Mouse (Mus musculus): ENCODE measurements at regions not wholly inside any gene's neighbourhood (a gene's known extent, or its start where the extent isn't known, plus 50 kb on each side); places are given as distances from the start of the nearest gene placed in this dataset.
"Not testable (repeated sequence)": the region's sequence is repeated elsewhere in the genome, so short reads cannot be mapped to it uniquely, and the experiment has no call there.

GRCm38 (mm10) chr6:4149663-4150062, 62.9 kb upstream of the Bet1 start:
- no peak for DNase-seq (ENCODE audit: low spot score)

GRCm38 (mm10) chr6:4158293-4158692, 71.5 kb upstream of the Bet1 start:
- DNase-seq (ENCODE audit: low spot score), result no peak

DNA sequence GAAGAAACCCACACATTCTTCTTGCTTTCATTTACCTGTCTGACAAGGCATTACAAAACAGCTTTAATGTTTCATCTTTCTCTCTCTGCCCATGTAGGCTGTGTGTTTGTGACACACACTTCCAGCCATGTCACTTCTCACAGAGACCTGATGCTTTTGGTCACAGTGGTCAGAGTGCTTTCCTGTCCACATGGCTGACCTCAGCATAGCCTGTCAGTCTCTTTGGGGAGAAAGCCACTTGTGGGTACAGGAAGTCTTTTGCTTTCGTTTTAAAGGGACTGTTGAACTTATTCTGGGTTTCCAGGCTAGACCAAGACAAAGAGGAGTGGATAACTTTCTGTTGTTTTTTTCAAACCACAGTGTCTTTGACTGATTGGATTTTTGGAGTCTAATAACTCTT, 77.0 kb upstream of the Bet1 start:
- no peak for DNase-seq (ENCODE audit: low spot score)

GRCm38 (mm10) chr6:4167112-4167511, 80.3 kb upstream of the Bet1 start:
- DNase-seq (ENCODE audit: low spot score), result no peak

DNA sequence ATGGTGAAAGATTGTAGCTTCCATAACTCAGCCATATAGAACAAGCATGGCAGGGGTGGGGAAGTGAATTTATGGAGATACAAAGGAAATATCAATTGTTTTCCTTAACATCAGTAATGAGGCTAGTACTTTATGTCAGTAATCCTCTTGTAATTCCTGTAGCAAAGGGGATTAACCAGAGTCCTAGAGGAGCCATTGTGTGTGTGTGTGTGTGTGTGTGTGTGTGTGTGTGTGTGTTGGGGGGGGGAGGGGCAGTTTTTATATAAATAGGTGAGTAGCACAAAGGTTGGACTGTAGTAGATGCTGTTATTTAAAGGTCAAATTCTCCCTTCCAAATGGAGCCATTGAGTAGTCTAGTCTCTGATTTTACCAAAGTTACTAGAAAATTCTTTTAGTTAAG, 81.0 kb upstream of the Bet1 start:
- DNase-seq (ENCODE audit: low spot score), result no peak

- no peak for DNase-seq (ENCODE audit: low spot score)
These were observed 84.8 kb upstream of the Bet1 start for GRCm38 (mm10) chr6:4171561-4171960.

GRCm38 (mm10) chr6:4187683-4188082, 100.9 kb upstream of the Bet1 start:
- no peak for DNase-seq (ENCODE audit: low spot score)

- DNase-seq (ENCODE audit: low spot score), result not testable (repeated sequence)
These were observed 104.2 kb upstream of the Bet1 start for GRCm38 (mm10) chr6:4190976-4191375.

- DNase-seq (ENCODE audit: low spot score), result no peak
These were observed 106.5 kb upstream of the Bet1 start for GRCm38 (mm10) chr6:4193286-4193685.

DNA sequence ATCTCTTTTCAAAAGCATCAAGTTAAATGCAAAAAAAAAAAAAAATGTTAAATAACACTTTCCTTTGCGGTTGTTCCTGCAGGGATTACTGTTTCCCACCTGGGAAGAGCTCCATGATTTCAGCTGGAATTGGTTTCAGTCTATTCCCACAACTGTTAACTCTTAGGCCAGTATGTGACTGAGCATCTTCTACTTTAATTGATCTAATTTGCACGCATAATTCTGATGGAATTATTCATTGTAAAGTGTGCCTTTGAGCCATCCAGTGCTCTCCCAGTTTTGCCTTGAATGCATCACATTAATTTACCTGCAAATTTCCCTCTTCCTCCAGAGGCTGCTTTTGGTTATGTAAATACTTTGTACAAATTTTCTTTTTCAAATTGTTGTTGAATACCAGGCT, 114.4 kb upstream of the Bet1 start:
- DNase-seq (ENCODE audit: low spot score), result no peak

DNA sequence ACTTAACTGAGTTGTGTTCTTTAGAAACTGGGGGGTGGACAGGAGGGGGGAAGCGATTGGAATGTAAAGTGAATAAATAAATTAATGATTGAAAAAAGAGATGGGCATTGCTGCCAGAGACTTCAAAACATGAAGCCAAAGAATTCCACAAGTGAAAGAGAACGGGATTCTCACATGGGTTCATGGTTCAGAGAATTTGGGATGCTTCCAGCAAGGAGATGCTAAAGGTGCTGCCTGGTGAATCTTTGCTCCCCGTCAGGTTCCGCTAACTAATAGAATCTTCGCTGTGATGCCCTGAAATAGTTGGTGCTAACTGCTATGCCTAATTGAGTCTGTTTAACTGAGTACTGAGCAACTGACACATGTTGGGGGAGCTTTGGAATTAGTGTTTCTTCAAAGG, 118.9 kb upstream of the Bet1 start:
- DNase-seq (ENCODE audit: low spot score), result no peak

GRCm38 (mm10) chr6:4245265-4246112, 158.7 kb upstream of the Bet1 start:
- DNase-seq (ENCODE audit: low spot score), result no peak

DNA sequence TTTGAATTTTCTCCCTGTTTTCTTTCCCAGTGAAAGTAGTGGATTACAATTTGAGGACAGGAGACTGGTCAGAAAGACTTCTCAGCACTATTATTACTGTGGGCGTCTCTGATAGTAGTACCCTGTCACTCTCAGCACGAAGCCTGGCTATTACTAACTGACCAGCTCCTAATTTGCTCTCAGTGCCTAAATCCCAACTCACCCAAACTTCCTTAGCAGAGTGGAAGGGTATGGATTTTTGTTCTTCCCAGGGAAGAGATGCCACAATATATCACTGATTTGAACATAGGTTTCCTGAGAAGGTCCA, 159.3 kb upstream of the Bet1 start:
- DNase-seq (ENCODE audit: low spot score), result no peak

- DNase-seq (ENCODE audit: low spot score), result no peak
These were observed 189.8 kb upstream of the Bet1 start for GRCm38 (mm10) chr6:4276607-4277006.

DNA sequence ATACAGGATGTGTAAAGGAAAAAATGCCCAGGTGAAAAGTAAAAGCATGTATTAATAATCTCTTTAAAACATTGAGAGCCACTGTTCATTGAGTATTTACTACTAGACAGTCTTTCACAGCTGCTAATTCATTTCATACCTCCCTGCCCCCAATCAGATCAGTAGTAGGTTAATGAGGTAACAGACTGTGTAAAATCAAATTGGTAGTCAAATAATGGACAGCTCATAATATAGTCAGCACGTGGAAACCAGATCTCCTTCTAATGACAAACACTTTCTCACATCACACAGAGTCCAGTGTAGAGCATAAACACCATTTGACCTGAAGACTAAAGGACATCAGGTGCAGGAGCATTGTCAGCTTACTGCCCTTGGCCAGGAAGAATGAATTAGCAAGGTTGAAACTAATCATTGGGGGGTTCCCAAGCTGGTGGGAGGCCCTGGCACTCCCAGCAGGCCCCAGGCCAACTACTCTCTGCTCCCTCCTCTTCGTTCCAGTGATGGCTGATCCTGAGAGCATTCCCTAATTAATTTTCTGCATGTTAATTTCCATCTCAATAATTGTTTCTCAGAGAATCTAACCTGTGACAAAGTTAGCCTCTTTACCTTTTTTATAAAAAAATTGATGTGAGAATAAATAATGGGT, 190.6 kb upstream of the Bet1 start:
- no peak for DNase-seq (ENCODE audit: low spot score)

DNA sequence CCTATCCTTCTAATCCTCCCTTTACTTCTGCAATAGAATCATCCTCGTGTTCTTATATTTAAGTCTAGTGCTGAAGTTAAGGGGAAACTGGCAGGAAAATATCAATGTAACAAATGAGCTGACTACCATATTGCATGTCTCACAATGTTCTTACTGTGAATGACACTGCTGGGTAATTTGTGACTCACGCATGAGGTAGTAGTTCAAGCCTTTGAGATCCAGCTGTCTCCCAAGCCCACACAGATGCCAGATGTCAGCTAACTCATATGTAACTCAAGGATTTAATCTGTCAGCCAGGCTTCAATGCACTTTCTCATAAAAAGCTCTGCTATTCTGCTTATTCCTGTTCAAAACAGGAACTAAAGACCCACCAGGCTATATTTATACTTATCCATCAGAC, 204.6 kb upstream of the Bet1 start:
- DNase-seq (ENCODE audit: low spot score), result no peak

DNA sequence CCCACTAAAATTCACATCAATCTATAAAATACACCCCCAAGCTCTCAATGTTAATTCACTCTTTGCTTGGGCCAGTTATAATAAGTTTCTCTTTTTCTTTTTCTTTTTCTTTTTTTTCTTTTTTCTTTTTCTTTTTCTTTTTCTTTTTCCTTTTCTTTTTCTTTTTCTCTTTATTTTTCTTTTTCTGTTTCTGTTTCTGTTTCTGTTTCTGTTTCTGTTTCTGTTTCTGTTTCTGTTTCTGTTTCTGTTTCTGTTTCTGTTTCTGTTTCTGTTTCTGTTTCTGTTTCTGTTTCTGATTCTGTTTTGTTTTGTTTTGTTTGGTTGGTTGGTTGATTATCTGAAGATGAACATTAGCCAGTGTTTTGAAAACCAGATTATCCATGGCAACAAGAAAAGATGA, 201.2 kb upstream of the Col1a2 start:
- not testable (repeated sequence) for DNase-seq (ENCODE audit: low spot score)

- no peak for DNase-seq (ENCODE audit: low spot score)
These were observed 154.7 kb upstream of the Col1a2 start for GRCm38 (mm10) chr6:4349953-4350352.

DNA sequence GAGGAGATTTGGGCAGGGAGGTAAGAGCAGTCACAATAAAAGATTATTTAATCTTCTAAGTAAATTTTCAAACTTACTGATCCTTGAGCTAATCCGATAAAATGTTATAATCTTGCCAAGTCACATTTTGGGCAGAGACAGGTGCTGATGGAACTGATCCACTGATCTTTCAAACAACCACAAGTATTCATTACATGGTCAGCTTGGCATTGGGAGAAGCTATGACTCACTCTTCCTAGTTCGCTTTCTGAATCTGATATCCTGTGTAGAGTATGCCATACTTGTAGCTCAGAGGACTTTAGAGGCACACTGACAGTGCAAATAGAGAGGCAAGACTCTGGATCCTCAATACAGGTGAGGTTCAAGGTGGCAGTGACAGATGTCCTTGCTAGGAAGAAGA, 142.4 kb upstream of the Col1a2 start:
- DNase-seq (ENCODE audit: low spot score), result no peak

DNA sequence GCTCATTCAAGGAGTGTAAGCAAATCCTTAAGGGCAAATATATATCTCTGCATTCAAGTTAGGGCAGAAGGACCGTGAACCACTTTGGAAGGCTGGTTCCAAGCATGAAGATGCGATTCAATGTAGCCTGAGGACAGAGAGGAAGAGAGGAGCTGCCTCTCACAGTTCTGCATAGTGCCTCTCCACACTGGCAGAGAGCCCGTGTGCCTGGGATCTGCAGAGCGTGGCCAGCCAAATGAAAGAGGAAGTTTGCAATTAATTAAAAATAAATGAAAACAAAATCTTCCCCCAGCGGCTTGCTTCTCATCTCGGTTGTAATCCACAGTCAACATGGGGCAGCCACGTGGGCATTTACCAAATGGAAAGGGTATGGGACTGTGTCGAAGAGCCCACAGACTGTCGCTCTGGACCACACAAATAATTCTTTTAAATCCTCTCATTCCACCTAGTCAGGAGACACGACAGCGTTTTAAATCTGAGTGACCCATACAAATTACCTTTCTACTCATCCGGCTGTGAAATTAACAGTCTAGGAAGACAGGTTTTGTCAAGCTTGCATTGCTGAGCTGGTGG, 129.1 kb upstream of the Col1a2 start:
- DNase-seq (ENCODE audit: low spot score), result no peak

- DNase-seq (ENCODE audit: low spot score), result no peak
These were observed 107.8 kb upstream of the Col1a2 start for GRCm38 (mm10) chr6:4396808-4397207.

DNA sequence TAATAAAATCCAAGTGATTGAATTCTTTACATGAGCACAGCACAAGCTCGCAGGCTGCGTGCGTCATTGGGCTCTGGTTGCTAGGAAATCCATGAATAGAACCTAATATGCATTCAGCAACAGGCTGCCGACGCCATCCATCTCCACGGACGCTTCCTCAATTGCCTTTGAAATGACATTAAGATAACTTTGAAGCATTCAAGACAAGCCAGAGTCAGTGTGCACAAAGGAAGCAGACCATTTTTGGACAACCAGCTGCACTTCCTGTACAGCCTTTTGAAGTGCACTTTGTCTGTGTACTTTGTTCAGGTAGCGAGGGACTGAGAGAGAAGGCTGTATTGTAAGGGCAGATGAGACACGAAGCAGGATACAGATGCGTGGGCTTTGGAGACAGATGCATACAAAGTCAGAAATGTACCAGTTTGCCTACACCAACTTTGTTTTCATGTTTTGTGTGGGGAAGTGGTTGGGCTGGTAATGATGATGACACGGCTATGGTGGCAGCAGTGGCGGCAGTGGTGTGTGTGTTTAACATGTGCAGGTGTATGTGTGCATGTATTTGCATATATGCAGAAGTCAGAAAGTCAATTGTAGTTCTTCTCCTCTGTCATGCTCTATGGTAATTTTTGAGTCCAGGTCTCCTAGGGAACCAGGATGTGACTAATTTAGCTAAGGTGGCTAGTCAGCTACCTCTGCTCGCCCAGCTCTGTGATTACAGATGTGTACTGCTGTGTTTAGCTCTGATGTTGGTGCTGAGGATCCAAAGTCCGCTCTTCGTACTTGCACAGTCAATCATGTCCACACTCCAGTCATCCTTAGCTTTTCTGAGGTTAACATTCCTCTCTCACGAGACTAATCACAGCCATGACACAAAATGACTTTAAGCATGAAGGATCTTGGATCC, 106.7 kb upstream of the Col1a2 start:
- DNase-seq (ENCODE audit: low spot score), result no peak

DNA sequence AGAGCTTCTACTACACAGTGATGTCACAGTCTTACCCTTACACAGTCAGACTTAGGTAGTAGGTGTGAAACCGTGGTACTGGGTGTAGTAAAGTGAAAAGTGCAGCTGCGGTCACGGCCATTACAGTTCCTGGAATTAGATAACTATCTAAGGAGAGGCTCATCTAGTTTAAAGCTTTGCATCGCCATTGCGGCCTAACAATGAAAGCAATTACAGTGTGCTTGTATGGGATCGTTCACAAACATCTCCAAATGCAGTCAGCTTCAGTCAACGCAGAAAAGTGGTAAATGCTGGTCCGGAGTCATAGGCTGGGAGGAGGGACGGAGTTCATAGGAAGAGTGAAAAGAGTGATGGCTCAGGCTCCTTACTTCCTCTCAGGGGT, 106.0 kb upstream of the Col1a2 start:
- DNase-seq (ENCODE audit: low spot score), result no peak
